Mouse (Mus musculus) heart, adult 8-10 months (tissue): Measurements from ENCODE around the gene Has3. TPM values are rescaled to one million over a fixed set of nuclear protein-coding genes. Genes with fewer than 3 reads are reported as not detected.
"Not testable (repeated sequence)": the region's sequence is repeated elsewhere in the genome, so short reads cannot be mapped to it uniquely, and the experiment has no call there.

Experiments used
- DNase-seq: peaks from one replicate; pipeline ENCODE4 v3.0.0; 2022; ENCODE audit warnings: low spot score
- total RNA-seq, 4 experiments: library from RNA; stranded (reverse); gene quantifications; 2 replicates each; pipeline ENCODE4 v1.2.4; 2022

Has3 gene
- total RNA-seq, 4 experiments from 2014 or later = 0.62 to 1.3 (median 1.0) TPM

GRCm38 (mm10) chr8:106884826-106885400, 14.9 kb downstream of the Has3 start:
- DNase-seq = not testable (repeated sequence)

GRCm38 (mm10) chr8:106887336-106888189, 17.5 kb downstream of the Has3 start:
- DNase-seq = peak; percentile 75

DNA sequence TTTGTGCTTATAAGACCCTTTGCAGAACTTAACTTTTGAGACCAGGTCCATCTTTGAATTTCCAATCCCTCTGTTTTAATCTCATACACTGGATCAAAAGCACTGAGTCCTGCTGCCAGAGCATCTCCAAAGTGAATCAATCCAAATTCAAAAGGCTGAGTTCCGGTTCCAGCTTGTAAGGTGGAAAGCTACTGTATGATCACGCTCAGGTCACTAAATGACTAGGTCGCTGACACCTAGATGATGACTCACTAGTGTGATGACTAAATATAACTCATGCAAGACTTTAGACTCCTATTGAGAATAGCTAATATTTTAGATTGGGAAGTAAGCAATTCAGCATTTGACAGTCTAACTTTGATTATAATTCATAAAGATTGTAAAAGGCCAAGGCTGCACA, 18.8 kb downstream of the Has3 start:
- DNase-seq = no peak

GRCm38 (mm10) chr8:106892210-106892805, 22.3 kb downstream of the Has3 start:
- no peak for DNase-seq

GRCm38 (mm10) chr8:106892806-106893451, 22.9 kb downstream of the Has3 start:
- DNase-seq = no peak

GRCm38 (mm10) chr8:106893481-106894156, 23.6 kb downstream of the Has3 start, which contains the start of gene Utp4:
TSS of gene Utp4 (plus strand) at chr8:106893636.
- DNase-seq = peak; percentile 81

GRCm38 (mm10) chr8:106899473-106899872, 29.4 kb downstream of the Has3 start:
- no peak for DNase-seq

GRCm38 (mm10) chr8:106905727-106906480, 35.9 kb downstream of the Has3 start:
- peak; percentile 72 for DNase-seq

GRCm38 (mm10) chr8:106906635-106907034, 36.6 kb downstream of the Has3 start:
- no peak for DNase-seq

DNA sequence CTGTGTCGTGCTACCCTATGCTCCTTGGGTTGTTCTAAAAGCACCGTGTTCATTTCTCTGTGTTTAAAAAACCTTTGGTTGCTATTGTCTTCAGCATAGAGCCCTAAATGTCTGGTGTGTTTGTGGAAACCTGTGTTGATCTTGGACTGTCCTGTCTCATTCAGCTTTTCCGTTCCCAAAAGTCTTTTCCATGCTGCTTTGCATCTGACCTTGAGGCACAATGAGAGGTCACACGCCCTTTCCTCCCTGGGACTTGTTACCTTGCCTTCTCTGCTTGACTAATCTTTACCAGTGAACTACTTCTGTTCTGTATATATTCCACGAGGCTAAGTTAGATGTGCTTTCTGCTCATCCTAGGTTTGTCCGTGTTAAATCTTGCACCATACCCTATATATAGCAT, 37.4 kb downstream of the Has3 start:
- no peak for DNase-seq

DNA sequence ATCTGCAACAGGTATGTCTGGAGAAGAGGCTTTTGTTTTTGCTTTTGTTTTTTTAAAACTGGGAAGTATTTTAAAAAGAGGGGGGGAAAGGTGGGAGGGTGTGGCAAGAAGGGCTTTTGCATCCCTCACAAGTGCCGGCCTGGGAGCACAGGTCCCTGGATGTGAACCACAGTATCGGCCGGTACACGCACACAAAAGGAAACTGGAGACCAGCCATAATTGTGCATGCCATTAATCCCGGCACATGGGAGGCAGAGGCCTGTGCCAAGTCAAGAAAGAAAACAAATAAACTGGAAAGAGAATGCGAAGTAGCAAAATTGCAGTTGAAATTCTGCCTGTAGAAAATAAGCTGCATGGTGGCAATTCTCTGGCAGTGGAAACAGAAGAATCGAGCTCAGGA, 38.2 kb downstream of the Has3 start:
- DNase-seq = no peak

DNA sequence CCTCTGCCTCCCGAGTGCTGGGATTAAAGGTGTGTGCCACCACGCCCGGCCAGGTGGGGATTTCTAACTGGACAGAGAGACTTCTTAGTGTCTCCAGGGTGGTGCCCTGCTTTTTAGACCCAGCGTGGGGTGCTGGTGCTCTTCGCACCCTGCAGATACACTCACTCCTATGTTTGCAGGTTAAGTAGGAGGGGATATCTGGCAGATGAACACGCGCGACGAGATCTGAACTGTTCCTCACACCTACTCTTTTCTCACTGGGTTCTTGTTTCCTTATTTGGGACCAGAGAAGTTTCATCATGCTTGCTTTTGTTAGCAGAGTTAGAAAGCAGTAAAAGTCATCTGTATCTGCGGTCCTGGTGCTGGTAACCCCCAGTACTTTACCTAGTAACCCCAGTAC, 43.6 kb downstream of the Has3 start:
- DNase-seq = no peak

GRCm38 (mm10) chr8:106919721-106920394, 49.8 kb downstream of the Has3 start:
- no peak for DNase-seq

DNA sequence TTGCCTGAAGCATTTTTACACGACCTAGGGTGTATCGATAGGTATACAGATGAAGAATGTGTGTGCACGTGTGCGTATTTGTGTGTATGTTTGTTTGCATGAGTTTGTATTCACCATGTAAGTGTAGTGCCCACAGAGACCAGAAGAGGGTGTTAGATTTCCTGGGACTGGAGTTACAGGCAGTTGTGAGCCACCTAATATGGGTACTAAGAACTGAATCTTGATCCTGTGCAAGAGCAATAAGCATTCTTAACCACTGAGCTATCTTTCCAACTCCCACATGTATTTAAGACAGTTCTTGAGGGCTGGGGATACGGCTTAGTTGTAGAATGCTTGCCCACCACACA, 50.3 kb downstream of the Has3 start:
- DNase-seq = no peak

- no peak for DNase-seq
Observed at GRCm38 (mm10) chr8:106924057-106924456, 54.0 kb downstream of the Has3 start.

DNA sequence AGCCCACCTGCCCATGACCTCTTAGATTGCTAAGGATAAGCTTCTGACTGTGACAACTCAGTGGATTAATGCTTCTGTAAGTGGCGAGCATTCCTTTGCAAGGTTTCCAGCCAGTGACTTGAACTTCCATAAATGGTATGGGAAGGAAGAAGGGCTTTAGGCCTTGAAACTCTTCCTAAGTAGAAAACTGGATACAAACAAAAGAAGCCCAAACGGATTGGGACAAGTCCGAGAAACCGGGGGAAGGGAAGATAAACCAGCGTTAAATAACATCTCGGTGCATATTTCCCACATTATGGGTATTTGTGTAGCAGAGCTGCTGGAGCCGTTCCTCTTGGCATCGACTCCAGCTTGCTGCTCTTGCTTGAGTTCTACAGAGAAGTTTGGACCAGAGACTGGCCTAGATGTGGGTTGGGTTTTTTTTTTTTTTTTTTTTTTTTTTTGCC, 54.9 kb downstream of the Has3 start:
- DNase-seq = no peak

DNA sequence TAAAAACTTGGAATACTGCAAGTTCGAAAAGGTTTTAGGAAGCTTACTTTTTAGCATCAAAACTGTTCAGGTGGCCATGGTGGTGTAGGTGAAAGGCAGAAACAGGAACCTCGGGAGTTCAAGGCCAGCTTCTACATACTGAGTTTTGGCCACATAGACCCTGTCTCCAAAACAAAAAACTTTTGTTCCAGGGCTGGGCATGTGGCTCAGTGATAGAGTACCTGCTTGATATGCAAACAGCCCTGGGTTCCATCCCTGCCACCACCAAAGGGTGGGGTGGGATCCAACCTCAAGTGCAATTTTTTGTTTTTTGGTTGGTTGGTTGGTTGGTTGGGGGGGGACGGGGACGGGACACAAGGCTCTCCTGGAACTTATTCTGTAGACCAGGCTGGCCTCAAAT, 55.4 kb downstream of the Has3 start:
- no peak for DNase-seq

DNA sequence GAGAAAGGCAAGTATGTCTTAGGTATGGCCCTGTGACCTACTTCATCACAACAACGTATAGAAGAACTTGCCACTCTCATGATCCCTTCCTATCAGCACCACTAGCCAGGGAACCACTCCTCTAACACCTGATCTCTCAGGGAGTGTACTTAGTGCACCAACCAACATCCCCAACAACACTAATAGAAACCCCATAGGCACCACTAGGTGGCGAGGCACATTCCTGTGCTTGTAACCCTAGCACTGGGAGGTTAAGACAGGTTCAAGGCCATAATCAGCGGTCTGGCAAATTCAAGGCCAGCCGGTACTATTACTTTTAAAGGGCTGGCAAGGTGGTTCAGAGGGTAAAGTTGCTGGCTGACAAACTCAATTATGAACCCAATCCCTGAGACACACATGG, 57.2 kb downstream of the Has3 start:
- DNase-seq = no peak

- DNase-seq = not testable (repeated sequence)
Observed at GRCm38 (mm10) chr8:106928182-106928581, 58.1 kb downstream of the Has3 start.

GRCm38 (mm10) chr8:106929155-106929913, 59.3 kb downstream of the Has3 start:
- DNase-seq = peak; percentile 83
